Mouse (Mus musculus) hindbrain, postnatal 0 days (tissue): ENCODE measurements around the gene Ssr3. TPM values are rescaled to one million over a fixed set of nuclear protein-coding genes. Genes with fewer than 3 reads are reported as not detected.
"Not testable (repeated sequence)": the region's sequence is repeated elsewhere in the genome, so short reads cannot be mapped to it uniquely, and the experiment has no call there.

Experiments used
- ATAC-seq: fragments of 200-750 bp; cut with Nextera tagmentation; 2 replicates; pipeline ENCODE4 v1.8.0; 2017; ENCODE audit warnings: mild to moderate bottlenecking, moderate TSS enrichment, moderate library complexity
- DNase-seq: peaks from one replicate; pipeline ENCODE4 v3.0.0-alpha.2; 2015; ENCODE audit warnings: low spot score
- H3K27ac ChIP-seq: fragments of 300-500 bp; sonication (generic); 2 replicates; pipeline ENCODE4 v1.5.1; 2014; ENCODE audit warnings: mild to moderate bottlenecking
- H3K27me3 ChIP-seq: fragments of 300-500 bp; sonication (generic); 2 replicates; pipeline ENCODE4 v1.6.1; 2014; ENCODE audit warnings: low read length, mixed read lengths; ENCODE audit not compliant: insufficient read depth
- H3K36me3 ChIP-seq: fragments of 300-500 bp; sonication (generic); 2 replicates; pipeline ENCODE4 v1.6.1; 2014; ENCODE audit warnings: low read length, mixed read lengths; ENCODE audit not compliant: insufficient read depth
- H3K4me1 ChIP-seq: fragments of 300-500 bp; sonication (generic); 2 replicates; pipeline ENCODE4 v1.6.1; 2014; ENCODE audit warnings: antibody characterized with exemption, low read length, mixed read lengths; ENCODE audit not compliant: insufficient read depth
- H3K4me2 ChIP-seq: fragments of 300-500 bp; sonication (generic); 2 replicates; pipeline ENCODE4 v1.6.1; 2014; ENCODE audit warnings: low read depth, mild to moderate bottlenecking, low read length, moderate library complexity, mixed read lengths
- H3K4me3 ChIP-seq: fragments of 300-500 bp; sonication (generic); 2 replicates; pipeline ENCODE4 v1.5.1; 2014; ENCODE audit warnings: low read length
- H3K9ac ChIP-seq: fragments of 300-500 bp; sonication (generic); replicated peaks from 2 replicates; pipeline ENCODE4 v1.6.1; 2014; ENCODE audit warnings: mild to moderate bottlenecking, low read length, moderate library complexity, mixed read lengths
- H3K9me3 ChIP-seq: fragments of 300-500 bp; sonication (generic); 2 replicates; pipeline ENCODE4 v1.6.1; 2016; ENCODE audit warnings: low read length, mixed read lengths
- CTCF ChIP-seq: IDR thresholded peaks from 2 replicates; pipeline ENCODE4 v1.5.1; 2016; ENCODE audit warnings: antibody characterized with exemption, control low read depth, low read depth
- WGBS: fragments of 180-500 bp; shearing (Covaris S2); extraction: QIAGEN DNeasy Blood & Tissue Kit; methylation state at CpG from one replicate; pipeline ENCODE4 v1.1.7; 2014; 5-methylcytosine and 5-hydroxymethylcytosine counted together
- polyA plus RNA-seq: library from polyadenylated mRNA; unstranded; fragments of >200 nt; fragmentation: Nextera tagmentation; extraction: Ambion mirVana; gene quantifications from 2 replicates; pipeline ENCODE4 v1.2.1, GENCODE M21; 2015
- total RNA-seq: library from RNA; depleted of rRNA; stranded (reverse); fragments of >200 nt; gene quantifications from 2 replicates; pipeline ENCODE4 v1.2.3, GENCODE M21; 2014

Gene Ssr3
- total and polyA plus RNA-seq, 2 experiments from 2014 or later = 136 to 154 TPM

DNA sequence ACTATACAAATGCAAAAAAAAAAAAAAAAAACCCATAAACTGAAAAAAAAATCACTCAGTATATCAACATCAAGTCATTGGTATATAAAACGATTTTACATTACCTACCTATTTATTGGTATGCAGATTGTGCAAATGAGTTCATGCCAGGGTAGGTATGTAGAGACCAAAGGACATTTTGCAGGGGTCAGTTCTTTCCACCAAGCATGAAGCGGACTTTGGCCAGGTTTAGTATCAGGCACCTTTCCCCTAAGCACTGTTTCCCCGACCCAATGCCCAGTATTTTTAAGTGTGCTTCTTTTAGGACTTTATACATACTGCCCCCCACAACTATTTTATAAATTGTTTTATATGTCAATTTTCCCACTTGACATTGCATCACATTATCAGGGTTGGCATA is 27.3 kb upstream of the Ssr3 start:
- DNase-seq = no peak
- TF ChIP-seq CTCF = no peak
- Histone ChIP-seq H3K4me3 (no peak overlapping the region), H3K4me1 (no peaks in the 10 kb centered on the region), H3K27ac (no peak overlapping the region), H3K27me3 (no peaks in the 10 kb centered on the region), H3K36me3 (no peaks in the 10 kb centered on the region), H3K9ac (no peak overlapping the region), H3K9me3 (no peaks in the 10 kb centered on the region), H3K4me2 (no peak overlapping the region)
- WGBS = 92% methylated on average over 3 of the region's 3 CpGs
- ATAC-seq = no peak

DNA sequence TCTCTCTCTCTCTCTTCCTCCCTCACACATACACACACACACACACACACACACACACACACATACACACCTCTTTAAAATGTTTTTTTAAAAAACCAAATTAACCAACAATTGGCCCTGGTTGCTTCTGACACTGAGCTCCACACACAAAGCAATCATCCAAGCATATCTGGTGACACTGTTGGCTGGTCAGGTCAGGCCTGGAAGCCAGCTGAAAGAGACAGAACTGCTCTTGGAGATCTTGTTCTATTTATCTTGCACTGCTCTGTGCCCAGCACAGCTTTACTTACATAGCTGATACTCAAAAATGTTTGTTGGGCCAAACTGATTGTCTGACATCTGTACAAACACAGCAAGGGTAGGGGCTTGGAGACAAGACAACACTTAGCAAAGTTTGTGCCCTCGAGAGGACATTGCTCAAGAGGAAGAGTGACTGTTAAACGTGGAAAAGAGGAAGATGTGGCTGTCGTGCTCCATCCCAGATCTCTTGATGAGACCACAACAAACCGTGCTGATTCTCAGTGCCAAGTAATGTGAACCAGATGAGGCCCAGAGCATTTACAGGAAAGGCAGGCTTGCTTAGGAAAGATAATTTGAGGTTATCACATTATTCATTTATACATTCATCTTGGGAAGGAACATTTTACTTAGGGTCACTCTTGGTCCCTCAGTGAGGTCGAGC is 25.6 kb upstream of the Ssr3 start:
- Histone ChIP-seq H3K4me3 (no peak overlapping the region), H3K4me1 (no peaks in the 10 kb centered on the region), H3K27ac (no peak overlapping the region), H3K4me2 (no peak overlapping the region), H3K27me3 (no peaks in the 10 kb centered on the region), H3K9ac (no peak overlapping the region), H3K9me3 (no peaks in the 10 kb centered on the region), H3K36me3 (no peaks in the 10 kb centered on the region)
- DNase-seq (no peak), ATAC-seq (no peak)
- WGBS = 75% methylated on average over 5 of the region's 5 CpGs
- TF ChIP-seq CTCF = no peak

DNA sequence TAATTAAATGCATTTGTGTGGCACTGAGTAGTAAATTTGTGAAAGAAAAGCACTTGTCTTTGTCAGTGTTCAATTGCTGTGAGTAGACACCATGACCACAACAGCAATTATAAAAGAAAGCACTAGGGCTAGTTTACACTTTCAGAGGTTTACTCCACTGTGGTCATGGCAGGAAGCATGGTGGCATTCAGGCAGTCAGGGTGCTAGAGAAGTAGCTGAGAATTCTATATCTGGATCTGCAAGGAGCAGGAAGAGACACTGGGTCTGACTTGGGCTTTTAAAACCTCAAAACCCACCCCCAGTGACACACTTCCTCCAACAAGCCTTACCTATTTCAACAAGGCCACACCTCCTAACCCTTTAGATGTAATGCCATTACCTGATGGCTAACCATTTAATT is 24.1 kb upstream of the Ssr3 start:
- H3K4me3 ChIP-seq = no peak overlapping the region
- no peak overlapping the region for H3K4me2 ChIP-seq
- H3K4me1 ChIP-seq = no peaks in the 10 kb centered on the region
- H3K27ac ChIP-seq = no peak overlapping the region
- no peaks in the 10 kb centered on the region for H3K27me3 ChIP-seq
- no peak overlapping the region for H3K9ac ChIP-seq
- TF ChIP-seq CTCF = no peak
- no peak for ATAC-seq
- H3K36me3 ChIP-seq = no peaks in the 10 kb centered on the region
- no peak for DNase-seq
- H3K9me3 ChIP-seq = no peaks in the 10 kb centered on the region

- Histone ChIP-seq H3K36me3 (no peaks in the 10 kb centered on the region), H3K4me1 (no peaks in the 10 kb centered on the region), H3K27ac (no peak overlapping the region), H3K27me3 (no peaks in the 10 kb centered on the region), H3K4me2 (no peak overlapping the region), H3K9ac (no peak overlapping the region), H3K4me3 (no peak overlapping the region), H3K9me3 (no peaks in the 10 kb centered on the region)
- ATAC-seq (no peak), DNase-seq (no peak)
- TF ChIP-seq CTCF = no peak
These were observed 15.5 kb upstream of the Ssr3 start for GRCm38 (mm10) chr3:65407891-65408290.

DNA sequence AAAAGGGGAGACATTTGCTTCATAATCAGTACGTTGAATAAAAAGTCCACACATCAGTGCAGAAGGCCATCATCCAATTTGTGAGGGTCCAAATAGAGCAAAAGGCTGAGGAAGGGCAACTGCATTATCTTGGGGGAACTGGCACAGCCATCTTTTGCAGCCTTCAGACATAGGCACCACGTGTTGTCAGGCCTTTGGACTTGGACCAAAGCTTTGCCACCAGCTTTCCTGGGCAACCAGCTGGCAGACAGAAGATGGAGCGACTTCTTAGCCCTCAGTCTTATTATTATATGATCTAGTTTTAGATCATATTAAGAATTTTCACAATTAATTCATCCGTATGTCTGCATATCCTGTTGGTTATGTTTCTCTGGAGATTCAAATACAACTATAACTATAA is 13.4 kb upstream of the Ssr3 start:
- H3K4me1 ChIP-seq = no peaks in the 10 kb centered on the region
- TF ChIP-seq CTCF = no peak
- DNase-seq (peak; percentile 27), ATAC-seq (no peak)
- H3K27ac ChIP-seq = no peak overlapping the region
- no peak overlapping the region for H3K4me3 ChIP-seq
- H3K9ac ChIP-seq = no peak overlapping the region
- H3K4me2 ChIP-seq = no peak overlapping the region
- no peaks in the 10 kb centered on the region for H3K9me3 ChIP-seq
- 52% methylated on average over 4 of the region's 4 CpGs for WGBS
- H3K36me3 ChIP-seq = no peaks in the 10 kb centered on the region
- H3K27me3 ChIP-seq = no peaks in the 10 kb centered on the region

GRCm38 (mm10) chr3:65397566-65397965 is 5.1 kb upstream of the Ssr3 start:
- no peaks in the 10 kb centered on the region for H3K4me1 ChIP-seq

DNA sequence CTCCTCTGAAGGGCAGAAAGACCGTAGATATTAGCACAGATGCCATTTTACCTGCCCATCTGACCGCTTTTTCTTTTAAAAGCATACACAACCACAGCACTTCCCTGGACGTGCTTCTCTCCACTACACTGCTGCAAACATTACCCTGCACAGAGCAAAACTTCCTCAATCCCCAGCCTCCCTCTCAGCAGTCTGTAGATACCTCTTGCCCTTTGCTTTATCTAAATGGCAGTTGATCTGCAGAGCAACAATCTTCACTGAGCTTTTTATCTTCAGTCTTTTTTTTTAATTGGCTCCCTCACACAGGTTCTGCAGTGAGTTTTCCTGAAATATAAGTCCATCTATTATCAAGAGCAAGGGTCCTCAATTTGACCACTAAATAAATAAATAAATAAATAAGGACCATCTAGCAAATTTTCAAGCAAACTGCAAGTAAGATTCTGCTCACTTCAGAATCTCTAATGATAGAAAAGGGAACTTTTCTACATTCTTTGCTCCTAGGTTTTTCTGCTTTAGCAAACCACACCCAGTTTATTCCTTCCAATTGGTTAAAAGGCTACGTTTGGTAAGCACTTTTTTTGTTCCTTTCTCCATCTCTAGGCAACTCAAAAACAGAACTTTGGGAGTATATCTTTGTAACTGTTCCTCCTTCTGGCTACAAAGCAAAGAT is 4.5 kb upstream of the Ssr3 start:
- DNase-seq = no peak
- no peaks in the 10 kb centered on the region for H3K27me3 ChIP-seq
- no peak for ATAC-seq
- no peaks in the 10 kb centered on the region for H3K9me3 ChIP-seq
- H3K27ac ChIP-seq = no peak overlapping the region
- no peak overlapping the region for H3K9ac ChIP-seq
- TF ChIP-seq CTCF = no peak
- H3K4me1 ChIP-seq = no peaks in the 10 kb centered on the region
- H3K4me3 ChIP-seq = no peak overlapping the region
- no peak overlapping the region for H3K4me2 ChIP-seq
- H3K36me3 ChIP-seq = no peaks in the 10 kb centered on the region
- WGBS = 89% methylated on average over 4 of the region's 4 CpGs

More at GRCm38 (mm10) chr3:65397566-65397965, 5.1 kb upstream of the Ssr3 start:
- H3K27me3 ChIP-seq = no peaks in the 10 kb centered on the region
- H3K36me3 ChIP-seq = no peaks in the 10 kb centered on the region
- no peak overlapping the region for H3K9ac ChIP-seq
- ATAC-seq (no peak), DNase-seq (no peak)
- H3K4me2 ChIP-seq = no peak overlapping the region
- TF ChIP-seq CTCF = no peak
- WGBS = 92% methylated on average over 3 of the region's 3 CpGs
- H3K4me3 ChIP-seq = no peak overlapping the region
- no peaks in the 10 kb centered on the region for H3K9me3 ChIP-seq
- no peak overlapping the region for H3K27ac ChIP-seq

DNA sequence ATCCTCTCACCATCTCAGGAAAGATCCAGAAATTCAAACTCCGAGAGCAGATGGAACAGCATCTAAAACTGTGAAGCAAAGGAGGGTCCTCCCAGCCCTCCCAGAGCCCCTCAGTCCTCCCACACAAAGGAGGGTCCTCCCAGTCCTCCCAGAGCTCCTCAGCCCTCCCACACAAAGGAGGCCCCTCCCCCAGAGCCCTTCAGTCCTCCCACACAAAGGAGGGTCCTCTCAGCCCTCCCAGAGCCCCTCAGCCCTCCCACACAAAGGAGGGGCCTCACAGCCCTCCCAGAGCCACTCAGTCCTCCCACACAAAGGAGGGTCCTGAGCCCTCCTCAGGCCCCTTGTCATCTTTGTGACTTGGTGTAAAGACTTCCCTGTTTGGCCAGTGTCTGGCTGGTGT is 2.7 kb upstream of the Ssr3 start:
- H3K4me3 ChIP-seq = not testable (repeated sequence)

More for the DNA sequence above, 2.7 kb upstream of the Ssr3 start:
- H3K27me3 ChIP-seq, ATAC-seq, DNase-seq, H3K4me1 ChIP-seq, H3K27ac ChIP-seq, H3K9me3 ChIP-seq, H3K4me2 ChIP-seq, H3K36me3 ChIP-seq, H3K9ac ChIP-seq: not testable (repeated sequence)
- WGBS = 92% methylated on average over 1 of the region's 1 CpGs
